Mouse (Mus musculus): ENCODE results near the gene BC005537. TPM values are rescaled to one million over a fixed set of nuclear protein-coding genes. Genes with fewer than 3 reads are reported as not detected.
"Not testable (repeated sequence)": the region's sequence is repeated elsewhere in the genome, so short reads cannot be mapped to it uniquely, and the experiment has no call there.

The BC005537 gene
- polyA plus RNA-seq (2015; fragmentation: Nextera tagmentation; extraction: Ambion mirVana), result 14.1 and 15.0 TPM in 2 replicates

DNA sequence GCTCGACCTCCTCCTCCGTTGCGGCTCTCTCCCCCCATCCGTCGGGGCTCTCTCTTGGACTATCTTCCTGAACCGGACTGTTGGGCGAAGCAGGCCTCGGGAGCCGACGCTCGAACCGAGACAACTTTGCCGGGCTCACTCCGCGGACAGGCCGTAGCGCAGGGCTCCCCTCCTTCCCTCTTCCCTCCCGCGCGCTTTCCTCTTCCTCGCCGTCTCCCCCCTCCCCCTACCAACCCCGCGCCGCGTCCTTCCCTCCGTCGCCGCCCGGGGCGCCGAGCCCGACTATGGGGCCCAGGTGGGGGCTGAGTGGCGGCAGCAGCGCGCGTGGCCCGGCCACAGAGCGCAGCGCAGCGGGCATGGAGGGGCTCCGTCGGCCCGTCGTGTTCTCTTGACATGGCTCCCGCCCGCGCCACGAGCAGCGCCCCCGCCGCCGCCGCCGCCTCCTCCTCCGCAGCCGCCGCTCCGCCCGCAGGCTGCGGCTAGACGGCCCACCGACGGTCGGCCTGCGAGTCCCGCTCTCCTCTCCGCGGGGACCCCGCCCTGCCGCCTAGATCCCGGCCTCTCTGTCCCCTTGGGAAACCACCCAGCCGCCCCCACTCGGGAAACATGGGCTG is at the start of gene BC005537:
Gene BC005537, plus strand, starts transcription at position 350 of the 614 bp plus-strand sequence.
- Histone ChIP-seq H3K27me3 (no peaks in the 10 kb centered on the region), H3K4me1 (peaks cover 16% of the 10 kb centered on the region; the same call in 1 of the 2 replicates), H3K4me2 (peak within 1 kb of the TSS; percentile 77), H3K4me3 (peak within 1 kb of the TSS; percentile 95), H3K27ac (peak within 1 kb of the TSS; percentile 100), H3K36me3 (peaks cover 2% of the 10 kb centered on the region; the same call in 1 of the 2 replicates), H3K9ac (peak within 1 kb of the TSS; percentile 96), H3K9me3 (no peaks in the 10 kb centered on the region)
- ATAC-seq (ENCODE audit: insufficient number of reproducible peaks, low FRiP score, low TSS enrichment, low read depth), result peak; percentile 18
- under 1% methylated on average over 61 of the region's 74 CpGs for WGBS

DNA sequence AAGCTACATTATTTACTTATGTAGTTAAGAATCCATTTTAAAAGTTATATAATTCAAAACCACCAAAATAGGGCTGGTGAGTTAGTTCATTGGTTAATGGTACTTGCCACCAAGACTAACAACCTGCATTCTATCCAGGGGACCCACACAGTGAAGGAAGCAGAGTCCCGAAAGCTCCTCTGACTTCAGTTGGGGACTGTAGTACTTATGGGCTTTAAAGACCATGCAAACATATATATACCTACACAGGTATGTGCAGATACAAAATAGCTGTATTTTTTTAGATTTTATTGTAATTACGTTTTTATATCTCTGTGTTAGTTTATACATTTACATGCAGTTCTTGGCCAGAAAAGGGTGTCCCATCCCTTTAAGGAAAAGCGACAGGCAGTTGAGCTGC is 44.7 kb upstream of the BC005537 start:
- no peak overlapping the region for H3K4me2 ChIP-seq
- 91% methylated on average over 3 of the region's 3 CpGs for WGBS
- H3K27me3 ChIP-seq, result no peaks in the 10 kb centered on the region
- no peak overlapping the region for H3K27ac ChIP-seq
- H3K36me3 ChIP-seq, result peaks cover 18% of the 10 kb centered on the region; the same call in 1 of the 2 replicates
- H3K4me3 ChIP-seq, result no peak overlapping the region
- H3K4me1 ChIP-seq, result peaks cover 9% of the 10 kb centered on the region
- no peak overlapping the region for H3K9ac ChIP-seq
- no peak for ATAC-seq (ENCODE audit: insufficient number of reproducible peaks, low FRiP score, low TSS enrichment, low read depth)
- no peaks in the 10 kb centered on the region for H3K9me3 ChIP-seq

GRCm38 (mm10) chr13:24757820-24758564 is 43.5 kb upstream of the BC005537 start:
- H3K9ac ChIP-seq, result no peak overlapping the region
- H3K27me3 ChIP-seq, result no peaks in the 10 kb centered on the region
- peaks cover 16% of the 10 kb centered on the region for H3K4me1 ChIP-seq
- H3K27ac ChIP-seq, result no peak overlapping the region
- H3K4me3 ChIP-seq, result no peak overlapping the region
- no peak overlapping the region for H3K4me2 ChIP-seq
- no peak for ATAC-seq (ENCODE audit: insufficient number of reproducible peaks, low FRiP score, low TSS enrichment, low read depth)
- H3K36me3 ChIP-seq, result peaks cover 15% of the 10 kb centered on the region; the same call in 1 of the 2 replicates
- no peaks in the 10 kb centered on the region for H3K9me3 ChIP-seq
- 87% methylated on average over 12 of the region's 12 CpGs for WGBS

- WGBS, result 88% methylated on average over 10 of the region's 10 CpGs
- H3K4me1 ChIP-seq, result peaks cover 16% of the 10 kb centered on the region
- no peak overlapping the region for H3K27ac ChIP-seq
- H3K36me3 ChIP-seq, result peaks cover 8% of the 10 kb centered on the region; the same call in 1 of the 2 replicates
- ATAC-seq (ENCODE audit: insufficient number of reproducible peaks, low FRiP score, low TSS enrichment, low read depth), result no peak
- H3K9ac ChIP-seq, result no peak overlapping the region
- no peak overlapping the region for H3K4me3 ChIP-seq
- H3K9me3 ChIP-seq, result no peaks in the 10 kb centered on the region
- H3K27me3 ChIP-seq, result no peaks in the 10 kb centered on the region
- H3K4me2 ChIP-seq, result no peak overlapping the region
Observed at GRCm38 (mm10) chr13:24759451-24759850, 42.0 kb upstream of the BC005537 start.

- Histone ChIP-seq H3K27me3 (no peaks in the 10 kb centered on the region), H3K9me3 (no peaks in the 10 kb centered on the region), H3K4me3 (peak overlapping the region; percentile 90), H3K4me1 (peaks cover 16% of the 10 kb centered on the region), H3K4me2 (peak overlapping the region; percentile 77), H3K36me3 (peaks cover 8% of the 10 kb centered on the region; the same call in 1 of the 2 replicates), H3K27ac (no peak overlapping the region), H3K9ac (0 out of 2 replicates have a peak overlapping the region, but pooled peaks have one; percentile 54)
- no peak for ATAC-seq (ENCODE audit: insufficient number of reproducible peaks, low FRiP score, low TSS enrichment, low read depth)
- WGBS, result 49% methylated on average over 5 of the region's 5 CpGs
Observed at GRCm38 (mm10) chr13:24760351-24760870, 41.0 kb upstream of the BC005537 start.

DNA sequence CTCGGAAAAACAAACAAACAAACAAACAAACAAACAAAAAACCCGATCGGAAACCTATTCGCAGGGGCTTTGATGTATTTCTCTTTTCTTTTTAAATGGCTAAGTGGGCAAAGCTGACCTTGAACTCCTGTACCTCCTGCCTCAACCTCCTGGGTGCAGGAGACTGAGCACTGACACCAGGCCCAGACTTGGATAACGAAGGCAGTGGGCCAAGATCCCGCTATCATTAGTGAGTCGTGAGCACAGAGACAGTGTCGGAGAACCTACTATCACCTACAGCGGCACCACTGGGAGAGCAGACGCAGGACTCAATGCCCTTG is 40.4 kb upstream of the BC005537 start:
- Histone ChIP-seq H3K36me3 (0 out of 2 replicates have a peak, but pooled peaks cover 3% of the 10 kb centered on the region), H3K27ac (peak overlapping the region; percentile 91), H3K4me2 (peak overlapping the region; percentile 77), H3K4me1 (peaks cover 16% of the 10 kb centered on the region), H3K9ac (peak overlapping the region; percentile 54), H3K4me3 (peak overlapping the region; percentile 90), H3K27me3 (no peaks in the 10 kb centered on the region), H3K9me3 (no peaks in the 10 kb centered on the region)
- ATAC-seq (ENCODE audit: insufficient number of reproducible peaks, low FRiP score, low TSS enrichment, low read depth), result peak; percentile 33; the same call in 1 of the 2 replicates
- WGBS, result 5% methylated on average over 10 of the region's 10 CpGs

GRCm38 (mm10) chr13:24761403-24762227 is 39.8 kb upstream of the BC005537 start, which contains the start of gene Gmnn:
Gene Gmnn, minus strand, starts transcription at chr13:24761923.
- Histone ChIP-seq H3K36me3 (no peaks in the 10 kb centered on the region), H3K9ac (peak within 1 kb of the TSS; percentile 54), H3K4me2 (peak within 1 kb of the TSS; percentile 77), H3K4me1 (peaks cover 16% of the 10 kb centered on the region), H3K27ac (peak within 1 kb of the TSS; percentile 91), H3K4me3 (peak within 1 kb of the TSS; percentile 90), H3K27me3 (no peaks in the 10 kb centered on the region), H3K9me3 (no peaks in the 10 kb centered on the region)
- under 1% methylated on average over 79 of the region's 79 CpGs for WGBS
- ATAC-seq (ENCODE audit: insufficient number of reproducible peaks, low FRiP score, low TSS enrichment, low read depth), result peak; percentile 94

- peaks cover 16% of the 10 kb centered on the region for H3K4me1 ChIP-seq
- H3K27ac ChIP-seq, result no peak overlapping the region
- H3K4me3 ChIP-seq, result peak overlapping the region; percentile 90
- no peaks in the 10 kb centered on the region for H3K9me3 ChIP-seq
- H3K9ac ChIP-seq, result no peak overlapping the region
- no peaks in the 10 kb centered on the region for H3K36me3 ChIP-seq
- H3K27me3 ChIP-seq, result no peaks in the 10 kb centered on the region
- peak overlapping the region; percentile 77 for H3K4me2 ChIP-seq
- no peak for ATAC-seq (ENCODE audit: insufficient number of reproducible peaks, low FRiP score, low TSS enrichment, low read depth)
- whole genome bisulfite sequencing, result 32% methylated on average over 4 of the region's 4 CpGs
Observed at GRCm38 (mm10) chr13:24762254-24762653, 39.2 kb upstream of the BC005537 start.

DNA sequence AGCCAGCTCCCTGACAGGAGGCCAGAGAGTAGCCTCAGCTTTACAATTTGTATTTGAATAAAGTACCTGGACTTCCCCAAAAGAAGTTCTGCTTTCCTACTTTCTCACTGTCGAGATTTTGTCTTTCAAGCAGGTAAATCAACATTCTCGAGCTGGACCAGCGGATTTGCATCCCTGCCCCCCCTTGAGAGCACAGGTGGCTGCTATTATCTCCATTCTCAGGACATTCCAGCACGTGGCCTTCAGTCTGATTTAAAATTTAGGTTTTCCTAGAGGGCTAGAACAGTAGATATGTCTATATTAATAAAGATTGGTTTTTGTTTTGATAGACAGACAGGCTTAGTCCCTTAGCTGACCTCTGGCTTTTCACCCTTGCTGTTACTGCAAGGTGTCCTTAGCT is 33.6 kb upstream of the BC005537 start:
- not testable (repeated sequence) for ATAC-seq (ENCODE audit: insufficient number of reproducible peaks, low FRiP score, low TSS enrichment, low read depth)

DNA sequence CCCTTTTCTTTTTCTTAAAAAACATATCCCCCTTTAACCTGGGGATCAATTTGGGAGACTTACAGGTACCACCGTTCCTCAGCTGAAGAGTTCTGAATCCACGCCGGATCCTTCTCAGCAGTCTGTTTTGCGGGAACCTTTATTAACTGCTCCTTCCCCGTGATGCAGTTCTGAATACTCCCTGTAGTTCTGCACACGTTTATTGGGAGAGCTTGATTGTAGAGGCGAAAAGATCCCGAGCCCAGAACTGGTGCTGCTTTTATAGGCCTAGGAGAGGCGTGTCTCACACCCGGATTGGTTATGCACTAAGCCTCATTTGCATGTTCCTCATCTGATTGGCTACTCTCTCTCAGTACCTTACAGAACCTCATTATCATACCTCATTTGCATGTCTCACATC is 30.0 kb upstream of the BC005537 start:
- not testable (repeated sequence) for H3K27ac ChIP-seq; H3K4me1 ChIP-seq; H3K9ac ChIP-seq; H3K27me3 ChIP-seq; H3K9me3 ChIP-seq; H3K36me3 ChIP-seq; H3K4me2 ChIP-seq; ATAC-seq (ENCODE audit: insufficient number of reproducible peaks, low FRiP score, low TSS enrichment, low read depth); H3K4me3 ChIP-seq
- WGBS, result 91% methylated on average over 10 of the region's 10 CpGs

More for the DNA sequence above, 33.6 kb upstream of the BC005537 start:
- H3K27ac ChIP-seq, H3K36me3 ChIP-seq, H3K9ac ChIP-seq, H3K4me2 ChIP-seq, H3K4me1 ChIP-seq, H3K9me3 ChIP-seq, H3K27me3 ChIP-seq, H3K4me3 ChIP-seq: not testable (repeated sequence)
- 60% methylated on average over 4 of the region's 4 CpGs for WGBS

DNA sequence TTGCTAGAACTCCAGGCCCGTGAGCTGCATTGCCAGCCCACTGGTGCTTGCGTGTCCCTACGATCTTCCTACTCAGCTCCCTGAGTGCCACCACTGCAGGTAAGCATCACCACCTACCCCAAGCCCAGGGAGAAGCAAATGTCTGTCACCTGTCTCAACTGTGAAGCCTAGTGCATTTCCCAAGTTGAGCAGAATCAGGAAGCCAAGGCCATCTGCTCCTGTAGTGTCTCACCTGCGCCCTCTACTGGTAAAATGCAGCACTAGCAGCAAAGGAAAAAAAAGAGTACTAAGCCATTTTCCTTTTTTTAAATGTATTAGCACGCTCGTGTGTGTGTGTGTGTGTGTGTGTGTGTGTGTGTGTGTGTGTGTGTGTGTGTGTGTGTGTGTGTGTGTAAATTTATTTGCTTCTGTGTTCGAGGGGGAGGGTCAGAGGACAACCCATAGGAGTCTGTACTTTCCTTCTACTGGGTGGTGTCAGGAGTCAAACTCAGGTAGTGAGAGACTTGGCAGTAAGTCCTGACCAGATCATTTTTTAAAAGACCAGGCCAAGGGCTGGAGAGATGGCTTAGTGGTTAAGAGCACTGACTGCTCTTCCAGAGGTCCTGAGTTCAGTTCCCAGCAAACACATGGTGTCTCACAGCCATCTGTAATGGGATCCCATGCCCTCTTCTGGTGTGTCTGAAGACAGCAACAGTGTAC is 25.2 kb upstream of the BC005537 start:
- Histone ChIP-seq H3K4me1 (no peaks in the 10 kb centered on the region), H3K36me3 (no peaks in the 10 kb centered on the region), H3K9me3 (no peaks in the 10 kb centered on the region), H3K9ac (no peak overlapping the region), H3K4me2 (no peak overlapping the region), H3K27me3 (no peaks in the 10 kb centered on the region), H3K27ac (no peak overlapping the region), H3K4me3 (no peak overlapping the region)
- ATAC-seq (ENCODE audit: insufficient number of reproducible peaks, low FRiP score, low TSS enrichment, low read depth), result no peak
- 62% methylated on average over 5 of the region's 7 CpGs for WGBS
